Mouse (Mus musculus) liver, adult 2 months (tissue): ENCODE measurements around the gene Nupl2. TPM values are rescaled to one million over a fixed set of nuclear protein-coding genes. Genes with fewer than 3 reads are reported as not detected.

Source experiments
- DNase-seq: peaks from one replicate; pipeline ENCODE4 v3.0.0-alpha.2; 2011; ENCODE audit warnings: low read depth, low spot score; ENCODE audit errors: extremely low read depth
- H3K27ac ChIP-seq: fragments of 200-500 bp; replicated peaks from 2 replicates; pipeline ENCODE4 v1.5.1; 2012; ENCODE audit warnings: low read depth, mild to moderate bottlenecking, control low read depth, inconsistent platforms, low read length; ENCODE audit not compliant: insufficient read depth
- H3K27me3 ChIP-seq: fragments of 200-500 bp; 2 replicates; pipeline ENCODE4 v1.6.1; 2012; ENCODE audit warnings: mild to moderate bottlenecking, moderate library complexity, low read length, inconsistent platforms; ENCODE audit not compliant: control insufficient read depth, insufficient read depth
- H3K36me3 ChIP-seq: fragments of 200-500 bp; 2 replicates; pipeline ENCODE4 v1.6.1; 2012; ENCODE audit warnings: low read length, inconsistent platforms; ENCODE audit not compliant: control insufficient read depth, insufficient read depth
- H3K4me1 ChIP-seq: fragments of 200-500 bp; 2 replicates; pipeline ENCODE4 v1.6.1; 2011; ENCODE audit warnings: low read length; ENCODE audit not compliant: control insufficient read depth, insufficient read depth
- H3K4me3 ChIP-seq: fragments of 200-500 bp; 2 replicates; pipeline ENCODE4 v1.5.1; 2011; ENCODE audit warnings: low read depth, mild to moderate bottlenecking, control low read depth, low read length, moderate library complexity; ENCODE audit not compliant: insufficient read depth
- H3K79me2 ChIP-seq: fragments of 200-500 bp; 2 replicates; pipeline ENCODE4 v1.6.1; 2012; ENCODE audit warnings: inconsistent platforms, mild to moderate bottlenecking, low read length, moderate library complexity; ENCODE audit not compliant: control insufficient read depth, insufficient read depth
- H3K9ac ChIP-seq: fragments of 200-500 bp; 2 replicates; pipeline ENCODE4 v1.6.1; 2012; ENCODE audit warnings: low read depth, mild to moderate bottlenecking, control low read depth, inconsistent platforms, low read length
- CTCF ChIP-seq: fragments of 200-500 bp; IDR thresholded peaks from 2 replicates; pipeline ENCODE4 v1.5.1; 2011; ENCODE audit warnings: low read depth, low read length, control low read depth
- POLR2A ChIP-seq: fragments of 200-500 bp; IDR thresholded peaks from 2 replicates; pipeline ENCODE4 v1.6.1; 2011; ENCODE audit warnings: low read length, control low read depth; ENCODE audit not compliant: insufficient read depth; ENCODE audit errors: extremely low read depth
- whole genome bisulfite sequencing: fragments of 180-500 bp; shearing (Covaris S2); methylation state at CpG from one replicate; pipeline ENCODE4 v1.1.7; 2018; 5-methylcytosine and 5-hydroxymethylcytosine counted together
- polyA plus RNA-seq: library from polyadenylated mRNA; depleted of rRNA; stranded (reverse); fragments of >200 nt; gene quantifications from 2 replicates; pipeline ENCODE4 v1.2.3, GENCODE M21; 2012
- total RNA-seq: library from RNA; depleted of rRNA; stranded (reverse); fragments of >200 nt; gene quantifications from 2 replicates; pipeline ENCODE4 v1.2.3, GENCODE M21; 2014

Nupl2 gene
- total and polyA plus RNA-seq, 2 experiments: 3.0 to 3.1 TPM

DNA sequence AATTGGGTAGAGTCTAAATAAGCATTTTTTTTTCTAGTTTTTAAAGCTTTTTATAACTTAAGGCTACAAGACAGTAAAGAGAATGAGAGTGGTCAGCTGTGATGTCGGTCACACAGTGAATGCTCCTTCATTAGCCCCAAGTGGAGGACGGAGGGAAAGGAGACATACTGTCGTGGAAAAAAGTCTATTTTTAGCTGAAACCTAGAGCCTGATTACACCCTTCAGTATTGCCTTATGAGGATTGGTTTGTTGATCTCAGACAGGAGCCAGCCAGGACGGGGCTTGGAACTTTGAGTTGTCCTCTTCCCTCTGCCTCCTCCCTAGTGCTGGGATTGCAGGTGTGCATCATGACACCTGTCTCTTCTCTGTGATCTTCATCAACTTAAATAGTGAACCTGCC is 37.8 kb upstream of the Nupl2 start:
- H3K79me2 ChIP-seq: no peaks in the 10 kb centered on the region; the same call in 1 of the 2 replicates
- H3K9ac ChIP-seq: no peak overlapping the region
- WGBS: 91% methylated on average over 4 of the region's 4 CpGs
- no peaks in the 10 kb centered on the region for H3K4me1 ChIP-seq
- DNase-seq: no peak
- H3K27me3 ChIP-seq: no peaks in the 10 kb centered on the region
- no peak overlapping the region for H3K27ac ChIP-seq
- H3K36me3 ChIP-seq: no peaks in the 10 kb centered on the region; the same call in 1 of the 2 replicates
- TF ChIP-seq POLR2A: no peak
- TF ChIP-seq CTCF: no peak
- H3K4me3 ChIP-seq: no peak overlapping the region

DNA sequence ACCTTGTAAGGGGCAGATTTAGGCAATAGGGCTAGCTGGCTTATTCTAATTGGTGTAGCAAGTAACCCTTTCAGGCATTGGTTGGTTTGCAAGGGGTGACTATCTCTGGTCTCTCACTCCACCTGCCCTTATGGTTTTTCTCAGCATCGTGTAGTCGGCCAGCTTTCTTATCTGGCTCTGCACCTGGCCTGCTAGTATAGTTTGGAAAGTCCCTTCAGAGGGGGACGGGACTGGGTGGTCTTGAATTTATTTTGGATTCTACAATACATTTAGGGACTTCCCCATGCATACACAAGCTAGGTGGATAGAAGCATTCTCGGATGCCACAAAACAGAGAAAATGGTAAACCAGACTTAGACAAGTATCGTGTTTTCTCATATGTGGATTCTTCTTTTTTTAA is 17.8 kb upstream of the Nupl2 start:
- H3K9ac ChIP-seq: no peak overlapping the region
- no peaks in the 10 kb centered on the region for H3K4me1 ChIP-seq
- H3K27ac ChIP-seq: no peak overlapping the region
- H3K27me3 ChIP-seq: no peaks in the 10 kb centered on the region
- peaks cover 31% of the 10 kb centered on the region for H3K36me3 ChIP-seq
- no peak for DNase-seq
- TF ChIP-seq POLR2A (no peak), CTCF (no peak)
- no peaks in the 10 kb centered on the region for H3K79me2 ChIP-seq
- H3K4me3 ChIP-seq: no peak overlapping the region
- WGBS: 94% methylated on average over 5 of the region's 5 CpGs

DNA sequence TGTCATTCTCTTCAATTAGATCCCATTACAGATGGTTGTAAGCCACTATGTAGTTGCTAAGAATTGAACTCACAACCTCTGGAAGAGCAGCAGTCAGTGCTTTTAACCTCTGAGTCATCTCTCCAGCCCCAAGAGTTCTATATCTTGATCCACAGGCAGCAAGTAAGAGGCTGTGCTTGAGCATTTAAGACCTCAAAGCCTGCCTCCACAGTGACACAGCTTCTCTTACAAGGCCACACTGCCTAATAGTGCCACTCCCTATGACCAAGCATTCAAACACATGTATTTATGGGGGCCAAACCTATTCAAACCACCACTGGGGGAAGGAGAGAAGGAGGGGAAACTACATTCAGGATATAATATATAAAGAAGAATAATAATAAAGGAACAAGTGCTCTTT is 12.6 kb upstream of the Nupl2 start:
- Histone ChIP-seq H3K36me3 (peaks cover 11% of the 10 kb centered on the region), H3K4me1 (no peaks in the 10 kb centered on the region), H3K9ac (no peak overlapping the region), H3K27ac (no peak overlapping the region), H3K79me2 (no peaks in the 10 kb centered on the region), H3K27me3 (no peaks in the 10 kb centered on the region), H3K4me3 (no peak overlapping the region)
- no peak for TF ChIP-seq CTCF
- TF ChIP-seq POLR2A: no peak
- no peak for DNase-seq

DNA sequence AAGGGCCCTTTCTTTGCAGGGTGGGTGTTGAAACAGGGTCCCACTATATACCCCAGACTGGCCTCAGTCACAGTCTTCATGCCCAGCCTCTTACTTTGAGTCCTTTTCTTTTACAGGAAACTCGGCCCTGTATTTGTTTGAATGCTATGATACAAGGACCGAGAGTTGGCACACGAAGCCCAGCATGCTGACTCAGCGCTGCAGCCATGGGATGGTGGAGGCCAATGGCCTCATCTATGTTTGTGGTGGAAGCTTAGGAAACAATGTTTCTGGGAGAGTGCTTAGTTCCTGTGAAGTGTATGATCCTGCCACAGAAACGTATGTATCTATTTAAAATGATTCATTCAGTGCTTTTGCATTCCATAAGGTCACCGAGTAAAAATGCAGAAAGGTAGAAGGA is 8.0 kb upstream of the Nupl2 start:
- Histone ChIP-seq H3K4me1 (no peaks in the 10 kb centered on the region), H3K9ac (no peak overlapping the region), H3K4me3 (no peak overlapping the region), H3K79me2 (no peaks in the 10 kb centered on the region), H3K36me3 (peaks cover 12% of the 10 kb centered on the region; the same call in 1 of the 2 replicates), H3K27me3 (no peaks in the 10 kb centered on the region), H3K27ac (no peak overlapping the region)
- whole genome bisulfite sequencing: 90% methylated on average over 6 of the region's 6 CpGs
- TF ChIP-seq CTCF (no peak), POLR2A (no peak)
- no peak for DNase-seq

DNA sequence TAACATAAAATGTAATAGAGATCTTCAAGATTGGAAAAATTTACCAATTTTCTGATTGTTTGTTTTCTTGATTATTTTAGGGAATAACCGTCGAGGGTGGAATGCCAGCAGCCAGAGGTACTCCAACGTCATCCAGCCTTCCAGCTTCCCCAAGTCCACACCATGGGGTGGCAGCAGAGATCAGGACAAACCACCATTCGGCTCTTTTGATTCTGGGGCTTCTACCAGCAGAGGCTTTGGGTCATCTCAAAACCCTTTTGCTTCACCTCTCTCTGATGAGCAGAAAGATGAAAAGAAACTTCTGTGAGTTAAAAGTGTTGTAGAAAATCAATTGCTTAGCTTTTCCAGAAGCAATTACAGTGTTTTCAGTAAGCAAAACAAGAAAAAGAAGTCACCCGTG is 2.5 kb downstream of the Nupl2 start:
- H3K4me1 ChIP-seq: peaks cover 3% of the 10 kb centered on the region; the same call in 1 of the 2 replicates
- H3K27me3 ChIP-seq: no peaks in the 10 kb centered on the region
- H3K9ac ChIP-seq: no peak overlapping the region
- WGBS: 56% methylated on average over 5 of the region's 5 CpGs
- peaks cover 22% of the 10 kb centered on the region for H3K36me3 ChIP-seq
- no peak for DNase-seq
- no peak overlapping the region for H3K27ac ChIP-seq
- no peak overlapping the region for H3K4me3 ChIP-seq
- no peak for TF ChIP-seq POLR2A
- 0 out of 2 replicates have a peak, but pooled peaks have one; percentile 9 for TF ChIP-seq CTCF
- no peaks in the 10 kb centered on the region for H3K79me2 ChIP-seq

DNA sequence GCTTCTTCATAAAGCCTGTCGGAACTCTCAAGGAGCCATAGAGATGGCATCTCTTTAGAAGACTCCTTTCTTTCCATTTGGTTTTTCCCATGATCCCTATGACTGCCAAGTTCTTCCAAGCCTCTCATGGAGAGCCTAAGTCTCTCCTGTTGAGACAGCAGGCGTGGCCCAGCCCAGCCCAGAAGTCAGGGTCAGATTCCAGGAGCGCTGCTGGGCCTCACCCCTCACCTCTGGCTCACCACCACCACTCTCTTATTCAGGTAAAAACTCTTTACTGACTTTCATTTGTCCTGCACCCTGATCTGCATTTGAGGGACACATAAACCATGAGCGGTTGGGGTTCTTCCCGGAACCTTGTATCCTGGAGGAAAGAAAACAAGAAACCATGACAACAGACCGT is 5.1 kb downstream of the Nupl2 start:
- no peak overlapping the region for H3K9ac ChIP-seq
- peaks cover 3% of the 10 kb centered on the region; the same call in 1 of the 2 replicates for H3K4me1 ChIP-seq
- no peak for DNase-seq
- H3K36me3 ChIP-seq: peaks cover 28% of the 10 kb centered on the region
- no peak overlapping the region for H3K4me3 ChIP-seq
- 97% methylated on average over 6 of the region's 6 CpGs for WGBS
- no peak overlapping the region for H3K27ac ChIP-seq
- no peaks in the 10 kb centered on the region for H3K27me3 ChIP-seq
- TF ChIP-seq POLR2A (no peak), CTCF (no peak)
- no peaks in the 10 kb centered on the region for H3K79me2 ChIP-seq
